Mouse (Mus musculus): ENCODE results near the gene Spata2. TPM values are rescaled to one million over a fixed set of nuclear protein-coding genes. Genes with fewer than 3 reads are reported as not detected.
A peak's percentile ranks its signal among the peaks of the same experiment; 100 is the strongest.

Gene Spata2
- 60.6 and 65.2 TPM in 2 replicates for polyA plus RNA-seq (2012; rRNA removed)

DNA sequence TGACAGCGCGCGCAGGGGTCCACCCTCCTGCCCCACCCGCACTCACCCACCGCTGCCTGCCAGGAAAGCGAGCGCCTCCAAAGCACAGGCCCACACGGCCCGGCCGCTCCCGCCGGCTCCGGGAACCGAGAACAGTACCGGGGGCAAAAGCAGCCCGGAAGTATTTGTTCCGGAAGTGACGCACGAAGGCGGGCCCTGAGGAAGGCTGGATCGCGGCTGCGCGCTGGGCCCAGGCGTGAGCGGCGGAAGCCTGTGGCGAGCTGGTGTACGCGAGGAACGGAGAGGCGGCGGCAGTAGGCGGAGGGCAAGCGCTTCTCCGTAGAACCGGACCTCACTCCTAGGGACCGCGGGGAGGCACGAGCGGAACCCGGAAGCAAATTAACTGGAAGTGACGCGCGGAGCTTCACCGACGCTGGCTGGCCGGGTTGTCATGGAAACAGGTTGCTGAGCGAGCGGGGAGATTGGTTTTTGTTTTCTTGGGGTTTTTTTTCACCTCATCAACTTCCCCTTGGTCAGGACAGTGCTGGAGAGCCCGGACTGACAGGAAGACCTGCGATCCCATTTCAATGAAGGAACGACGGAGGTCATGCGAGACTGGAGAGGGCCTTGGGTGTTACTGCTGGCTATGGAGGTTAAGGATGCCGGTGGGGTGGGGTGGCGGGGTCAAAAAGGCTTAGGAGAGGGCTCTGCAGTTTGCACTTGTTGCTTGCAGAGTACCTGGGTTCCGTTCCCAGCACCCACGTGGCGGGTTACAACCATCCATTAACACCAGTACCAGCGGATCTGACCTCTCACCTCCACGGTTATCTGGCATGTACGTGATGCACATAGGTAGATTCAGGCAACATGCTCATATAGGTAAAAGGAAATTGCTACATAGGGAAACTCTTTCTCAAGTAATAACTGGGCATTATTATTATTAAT lies at the start of gene Spata2:
Gene Spata2, minus strand, starts transcription at position 175 of the 924 bp plus-strand sequence.
- peak; percentile 94 for DNase-seq
- H3K4me3 ChIP-seq (ENCODE audit: control insufficient read depth, insufficient read depth, low read length): peak within 1 kb of the TSS; percentile 62
- peaks cover 20% of the 10 kb centered on the region for H3K4me1 ChIP-seq (replicated peaks; ENCODE audit: control insufficient read depth, insufficient read depth, low read length)
- no peaks in the 10 kb centered on the region for H3K27me3 ChIP-seq (ENCODE audit: control insufficient read depth, insufficient read depth, low read length)
- no peaks in the 10 kb centered on the region for H3K36me3 ChIP-seq (ENCODE audit: control insufficient read depth, insufficient read depth, low read length)
- 3% methylated on average over 63 of the region's 63 CpGs for WGBS
- H3K27ac ChIP-seq (ENCODE audit: control insufficient read depth, insufficient read depth, low read length): peak within 1 kb of the TSS; percentile 35
- TF ChIP-seq CTCF (IDR thresholded peaks at IDR 0.05; ENCODE audit: borderline replicate concordance, control insufficient read depth, extremely low read depth, insufficient read depth, low read length, poor library complexity): peak; percentile 37; the same call in 1 of the 2 replicates
- peak; percentile 58; the same call in 1 of the 2 replicates for TF ChIP-seq POLR2A (IDR thresholded peaks at IDR 0.05; ENCODE audit: control insufficient read depth, extremely low read depth, insufficient read depth, low read length, poor library complexity)

DNA sequence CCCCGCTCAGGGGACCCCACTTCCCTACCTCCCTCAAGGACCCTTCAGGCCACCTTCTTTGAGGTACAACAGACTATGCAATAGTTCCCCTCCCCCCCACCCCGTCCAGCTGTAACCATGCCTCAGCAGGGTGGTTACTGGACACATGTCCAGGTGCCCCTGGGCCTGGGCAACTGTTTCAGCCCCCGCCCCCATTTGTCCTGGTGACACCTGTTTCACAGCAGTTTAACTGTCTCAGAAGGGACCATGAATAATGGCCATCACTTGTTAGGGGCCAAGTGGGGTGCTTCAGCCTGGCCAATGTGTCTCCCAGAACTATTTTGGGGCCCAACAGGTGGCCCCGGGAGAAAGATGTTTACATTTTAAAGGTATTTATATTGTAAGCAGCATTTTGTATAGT lies 49.7 kb upstream of the Spata2 start:
- H3K27me3 ChIP-seq (ENCODE audit: control insufficient read depth, insufficient read depth, low read length): no peaks in the 10 kb centered on the region
- no peaks in the 10 kb centered on the region for H3K36me3 ChIP-seq (ENCODE audit: control insufficient read depth, insufficient read depth, low read length)
- DNase-seq: no peak
- H3K4me1 ChIP-seq (replicated peaks; ENCODE audit: control insufficient read depth, insufficient read depth, low read length): peaks cover 34% of the 10 kb centered on the region
- H3K27ac ChIP-seq (ENCODE audit: control insufficient read depth, insufficient read depth, low read length): no peak overlapping the region
- no peak overlapping the region for H3K4me3 ChIP-seq (ENCODE audit: control insufficient read depth, insufficient read depth, low read length)
- WGBS: 96% methylated on average over 4 of the region's 4 CpGs
- no peak for TF ChIP-seq CTCF (IDR thresholded peaks at IDR 0.05; ENCODE audit: borderline replicate concordance, control insufficient read depth, extremely low read depth, insufficient read depth, low read length, poor library complexity)
- no peak for TF ChIP-seq POLR2A (IDR thresholded peaks at IDR 0.05; ENCODE audit: control insufficient read depth, extremely low read depth, insufficient read depth, low read length, poor library complexity)

GRCm38 (mm10) chr2:167541761-167542160 lies 49.1 kb upstream of the Spata2 start:
- TF ChIP-seq POLR2A (IDR thresholded peaks at IDR 0.05; ENCODE audit: control insufficient read depth, extremely low read depth, insufficient read depth, low read length, poor library complexity) (no peak), CTCF (IDR thresholded peaks at IDR 0.05; ENCODE audit: borderline replicate concordance, control insufficient read depth, extremely low read depth, insufficient read depth, low read length, poor library complexity) (no peak)
- no peak overlapping the region for H3K27ac ChIP-seq (ENCODE audit: control insufficient read depth, insufficient read depth, low read length)
- H3K27me3 ChIP-seq (ENCODE audit: control insufficient read depth, insufficient read depth, low read length): no peaks in the 10 kb centered on the region
- no peak overlapping the region for H3K4me3 ChIP-seq (ENCODE audit: control insufficient read depth, insufficient read depth, low read length)
- DNase-seq: no peak
- no peaks in the 10 kb centered on the region for H3K36me3 ChIP-seq (ENCODE audit: control insufficient read depth, insufficient read depth, low read length)
- H3K4me1 ChIP-seq (replicated peaks; ENCODE audit: control insufficient read depth, insufficient read depth, low read length): peaks cover 40% of the 10 kb centered on the region
- WGBS: 98% methylated on average over 12 of the region's 12 CpGs

DNA sequence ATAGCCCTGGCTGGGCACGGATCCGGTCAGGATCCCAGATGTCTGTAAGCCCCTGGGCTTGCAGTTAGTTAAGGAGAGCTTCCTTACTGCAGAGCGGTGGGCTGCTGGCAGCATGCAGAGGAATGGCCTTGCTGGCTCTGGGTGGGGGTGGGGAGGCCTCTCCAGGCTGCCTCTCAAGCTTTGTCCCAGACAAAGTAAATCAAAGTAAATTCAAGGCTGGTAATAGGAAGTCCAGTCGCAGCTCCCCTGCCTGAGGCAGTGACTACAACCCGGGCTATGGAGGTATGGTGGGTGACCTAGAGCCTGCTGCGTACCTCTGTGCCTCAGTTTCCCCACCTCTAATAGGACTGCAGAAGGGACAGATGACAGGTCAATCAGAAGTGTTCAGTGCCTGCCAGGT lies 48.6 kb upstream of the Spata2 start:
- DNase-seq: no peak
- TF ChIP-seq POLR2A (IDR thresholded peaks at IDR 0.05; ENCODE audit: control insufficient read depth, extremely low read depth, insufficient read depth, low read length, poor library complexity) (no peak), CTCF (IDR thresholded peaks at IDR 0.05; ENCODE audit: borderline replicate concordance, control insufficient read depth, extremely low read depth, insufficient read depth, low read length, poor library complexity) (no peak)
- no peak overlapping the region for H3K4me3 ChIP-seq (ENCODE audit: control insufficient read depth, insufficient read depth, low read length)
- peaks cover 44% of the 10 kb centered on the region for H3K4me1 ChIP-seq (replicated peaks; ENCODE audit: control insufficient read depth, insufficient read depth, low read length)
- no peak overlapping the region for H3K27ac ChIP-seq (ENCODE audit: control insufficient read depth, insufficient read depth, low read length)
- 88% methylated on average over 6 of the region's 6 CpGs for WGBS
- no peaks in the 10 kb centered on the region for H3K27me3 ChIP-seq (ENCODE audit: control insufficient read depth, insufficient read depth, low read length)
- H3K36me3 ChIP-seq (ENCODE audit: control insufficient read depth, insufficient read depth, low read length): no peaks in the 10 kb centered on the region

DNA sequence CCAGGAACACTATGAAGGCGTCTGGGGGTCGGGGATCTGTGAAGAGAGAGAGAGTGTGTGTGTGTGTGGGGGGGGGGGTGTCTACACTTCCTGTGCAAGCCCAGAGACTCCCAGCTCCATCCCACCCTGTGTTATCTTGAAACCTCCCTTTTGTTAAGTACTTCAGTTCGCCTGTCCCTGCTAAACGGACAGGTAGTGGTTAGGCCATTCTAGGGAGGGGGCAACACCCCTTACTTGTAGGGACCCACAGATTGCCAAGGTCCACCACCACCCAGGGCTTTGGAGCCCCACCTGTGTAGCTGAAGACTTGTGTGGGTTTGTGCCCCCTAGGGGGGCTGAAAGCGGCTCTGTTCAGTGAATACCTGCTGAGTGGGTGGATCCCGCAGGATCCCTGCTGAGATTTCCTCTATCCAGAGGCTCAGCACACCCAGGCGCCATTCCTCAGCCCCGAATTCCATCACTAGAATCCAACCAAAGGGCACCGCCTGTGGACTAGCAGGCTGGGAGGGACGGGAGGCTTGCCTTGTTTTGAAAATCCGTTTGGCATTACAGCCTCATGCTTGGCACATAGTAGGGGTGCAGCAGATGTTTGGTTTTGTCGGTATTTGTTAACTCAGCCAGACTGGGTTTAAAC lies 47.9 kb upstream of the Spata2 start:
- no peak for DNase-seq
- H3K27me3 ChIP-seq (ENCODE audit: control insufficient read depth, insufficient read depth, low read length): no peaks in the 10 kb centered on the region
- H3K27ac ChIP-seq (ENCODE audit: control insufficient read depth, insufficient read depth, low read length): no peak overlapping the region
- no peaks in the 10 kb centered on the region for H3K36me3 ChIP-seq (ENCODE audit: control insufficient read depth, insufficient read depth, low read length)
- 80% methylated on average over 12 of the region's 12 CpGs for WGBS
- no peak for TF ChIP-seq POLR2A (IDR thresholded peaks at IDR 0.05; ENCODE audit: control insufficient read depth, extremely low read depth, insufficient read depth, low read length, poor library complexity)
- no peak for TF ChIP-seq CTCF (IDR thresholded peaks at IDR 0.05; ENCODE audit: borderline replicate concordance, control insufficient read depth, extremely low read depth, insufficient read depth, low read length, poor library complexity)
- peaks cover 45% of the 10 kb centered on the region for H3K4me1 ChIP-seq (replicated peaks; ENCODE audit: control insufficient read depth, insufficient read depth, low read length)
- no peak overlapping the region for H3K4me3 ChIP-seq (ENCODE audit: control insufficient read depth, insufficient read depth, low read length)

All from thymus, adult 2 months (tissue).